Mouse (Mus musculus): ENCODE measurements around the gene Hnrnpab.

GRCm38 (mm10) chr11:51614256-51614655 lies 7.6 kb upstream of the Hnrnpab start:
- TF ChIP-seq CTCF (conservative IDR thresholded peaks at IDR 0.05 in 1 of 2, IDR thresholded peaks at IDR 0.05 in 1 of 2; ENCODE audit: low read depth in 2 of 2, low read length in 2 of 2), result no peak
- no peak for TF ChIP-seq MEF2A (IDR thresholded peaks at IDR 0.05; ENCODE audit: borderline replicate concordance, low read depth, low read length)
- TF ChIP-seq CHD1 (IDR thresholded peaks at IDR 0.05; ENCODE audit: low read depth, low read length), result no peak
- TF ChIP-seq MXI1 (IDR thresholded peaks at IDR 0.05; ENCODE audit: low read depth, low read length), result no peak
- TF ChIP-seq POLR2A (IDR thresholded peaks at IDR 0.05; ENCODE audit: low read depth, low read length), result no peak
